Mouse (Mus musculus) large intestine, adult 2 months (tissue): ENCODE data around the gene Dhx38. TPM values are rescaled to one million over a fixed set of nuclear protein-coding genes. Genes with fewer than 3 reads are reported as not detected.

Experiments
- DNase-seq: peaks from one replicate; pipeline ENCODE4 v3.0.0-alpha.2; 2012; ENCODE audit warnings: low read depth, low spot score
- WGBS: fragments of 180-500 bp; shearing (Covaris S2); methylation state at CpG from one replicate; pipeline ENCODE4 v1.1.7; 2018; 5-methylcytosine and 5-hydroxymethylcytosine counted together
- polyA plus RNA-seq: library from polyadenylated mRNA; depleted of rRNA; stranded (reverse); fragments of >200 nt; gene quantifications from 2 replicates; pipeline ENCODE4 v1.2.3, GENCODE M21; 2012; rRNA removed

The Dhx38 gene
- polyA plus RNA-seq, 1 experiment: 16.6 TPM

DNA sequence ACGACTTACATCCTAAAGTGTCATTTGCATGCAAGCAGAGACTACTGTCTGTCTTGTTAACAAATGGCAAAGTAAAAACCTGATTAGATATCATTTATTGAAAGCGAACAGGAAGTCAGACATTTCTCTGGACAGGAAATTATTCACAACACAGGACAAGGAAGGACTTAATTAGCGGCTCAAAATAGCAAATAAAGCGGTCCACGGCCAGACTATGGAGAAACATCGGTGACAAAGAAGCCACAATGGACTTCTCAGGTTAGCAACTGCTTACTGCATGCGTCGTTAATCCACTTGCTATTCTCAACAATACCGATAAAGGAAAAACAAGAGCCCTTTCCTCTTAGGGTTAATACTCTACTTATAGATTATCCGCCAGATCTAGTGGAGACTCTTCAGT lies 895 bp downstream of the Dhx38 start:
- DNase-seq: peak; percentile 7

DNA sequence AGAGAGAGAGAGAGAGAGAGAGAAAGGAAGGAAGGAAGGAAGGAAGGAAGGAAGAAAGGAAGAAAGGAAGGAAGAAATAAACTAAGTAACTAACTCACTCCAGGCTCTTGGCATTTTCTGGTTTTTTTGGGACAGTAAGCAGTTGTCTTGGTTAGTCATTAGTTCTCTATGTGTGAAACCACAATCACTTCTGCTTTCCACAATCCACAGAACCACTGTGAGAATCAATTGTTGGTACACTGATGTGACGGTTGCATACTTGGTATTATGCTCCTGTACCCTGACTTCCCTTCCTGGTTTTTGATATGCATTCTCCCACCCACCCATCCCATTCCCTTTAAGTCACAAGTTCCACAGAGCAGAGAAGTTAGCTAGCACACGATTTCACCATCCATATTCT lies 1.8 kb downstream of the Dhx38 start:
- no peak for DNase-seq
- WGBS: 67% methylated on average over 2 of the region's 2 CpGs

More for the DNA sequence above, 895 bp downstream of the Dhx38 start:
- 3% methylated on average over 10 of the region's 10 CpGs for WGBS

DNA sequence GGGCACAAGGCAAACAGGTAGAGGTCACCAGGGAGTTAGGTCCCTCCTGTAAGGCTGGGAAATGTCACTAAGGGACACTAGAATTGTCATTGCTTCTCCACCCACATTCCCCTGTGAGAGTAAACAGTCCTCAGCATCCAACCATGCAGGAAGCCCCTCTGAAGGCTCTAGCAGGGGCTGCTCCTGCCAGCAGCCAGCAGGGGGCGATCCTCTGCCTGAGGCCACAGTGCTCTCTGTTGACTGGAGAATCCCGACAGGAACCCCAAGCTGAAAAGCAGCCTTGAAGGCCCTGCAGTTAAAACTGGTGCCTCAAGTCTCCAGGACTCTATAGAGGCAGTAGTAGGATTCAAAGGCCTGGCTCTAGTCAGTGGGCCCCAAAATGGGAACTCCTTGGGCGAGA lies 14.0 kb downstream of the Dhx38 start:
- WGBS: 51% methylated on average over 3 of the region's 3 CpGs
- no peak for DNase-seq

DNA sequence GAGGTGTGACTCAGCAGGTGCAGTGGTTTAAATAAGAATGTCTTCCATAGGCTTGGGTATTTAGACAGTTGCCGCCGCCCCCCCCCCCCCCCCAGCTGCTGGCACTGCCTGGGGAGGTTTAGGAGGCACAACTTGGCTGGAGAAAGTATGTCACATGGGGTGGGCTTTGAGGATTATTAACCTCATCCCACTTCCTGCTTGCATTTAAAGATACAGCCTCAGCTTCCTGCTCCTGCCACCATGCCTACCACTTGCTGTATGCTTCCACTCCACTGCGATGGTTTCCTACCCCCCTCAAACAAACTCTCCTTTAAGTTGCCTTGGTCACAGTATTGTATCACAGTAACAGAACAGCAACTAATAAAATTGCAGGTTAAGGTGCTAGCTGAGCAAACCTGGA lies 21.6 kb downstream of the Dhx38 start:
- WGBS: 30% methylated on average over 3 of the region's 3 CpGs
- no peak for DNase-seq

DNA sequence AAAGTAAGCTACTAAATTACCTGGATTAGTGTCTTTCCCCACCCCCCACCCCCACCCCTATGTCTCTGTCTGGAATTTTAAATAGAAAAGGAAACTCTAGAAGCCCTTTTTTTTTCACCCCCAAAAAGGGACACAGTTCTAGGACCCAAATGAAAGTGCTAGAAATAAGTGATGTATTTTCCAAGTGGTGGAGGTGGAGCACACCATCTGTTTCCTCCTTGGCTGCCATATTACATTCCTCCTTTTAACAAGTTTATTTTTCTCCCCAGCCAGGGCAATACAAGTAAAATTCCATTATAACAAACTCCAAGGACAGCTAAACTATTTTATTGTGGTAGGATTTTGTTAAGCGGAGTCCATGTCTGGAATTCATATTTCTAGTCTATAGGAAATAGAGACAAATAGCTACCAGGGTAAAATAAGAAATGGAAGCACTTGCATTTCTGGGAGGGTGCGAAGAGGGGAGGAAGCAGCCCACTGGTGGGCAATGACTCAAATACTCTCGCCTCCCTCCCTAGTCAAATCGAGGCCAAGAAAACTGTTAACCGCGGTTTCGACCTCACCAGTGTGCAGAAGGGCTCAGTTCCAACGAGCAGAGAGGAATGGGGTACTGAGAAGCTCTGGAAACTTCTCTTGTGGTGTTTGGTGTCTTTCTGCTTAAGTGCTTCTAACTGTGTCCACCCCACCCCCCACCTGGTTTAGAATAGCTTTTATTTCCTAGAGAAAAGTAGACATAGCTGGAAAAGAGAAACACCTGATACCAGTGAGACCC lies 22.7 kb downstream of the Dhx38 start:
- WGBS: 64% methylated on average over 8 of the region's 8 CpGs
- no peak for DNase-seq

DNA sequence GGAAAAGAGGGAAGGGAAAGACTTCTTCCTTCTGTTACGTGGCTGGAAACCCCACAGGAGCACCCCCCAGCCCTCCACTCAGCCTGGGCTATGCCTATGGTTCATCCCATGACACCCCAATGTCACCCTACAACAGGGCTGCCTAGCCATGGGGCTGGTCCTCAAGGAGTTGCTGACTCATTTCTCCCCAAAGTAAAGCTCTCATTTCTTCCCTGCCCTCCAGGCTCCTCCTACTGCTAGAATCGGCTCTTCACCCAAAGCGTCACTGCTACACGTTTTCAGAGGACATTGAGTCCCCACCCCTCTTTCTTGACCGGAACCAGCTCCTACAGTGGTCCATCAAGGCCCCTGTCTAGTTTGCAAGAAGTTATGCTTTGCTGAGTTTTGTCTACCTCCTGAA lies 23.5 kb downstream of the Dhx38 start:
- DNase-seq: no peak
- 62% methylated on average over 5 of the region's 5 CpGs for whole genome bisulfite sequencing

DNA sequence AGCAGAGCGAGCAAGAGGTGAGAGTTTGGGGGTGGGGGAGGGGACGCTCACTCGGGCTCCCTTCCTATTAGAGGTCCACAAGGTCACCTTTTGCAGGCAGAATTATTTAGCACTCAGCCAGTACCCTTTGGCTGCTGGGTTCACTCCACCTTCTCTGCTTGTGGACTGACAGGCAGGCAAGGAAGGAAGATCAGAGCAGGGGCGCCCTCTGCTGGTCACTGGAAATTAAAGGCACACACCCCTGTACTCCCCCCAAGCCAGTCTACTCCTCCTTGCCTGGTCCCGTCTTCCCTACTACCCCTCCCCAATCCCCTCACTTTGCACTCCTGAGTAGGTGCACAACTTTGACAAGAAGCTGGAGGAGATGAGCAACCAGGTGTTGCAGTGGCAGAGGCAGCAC lies 29.0 kb downstream of the Dhx38 start:
- 9% methylated on average over 5 of the region's 5 CpGs for WGBS
- no peak for DNase-seq

DNA sequence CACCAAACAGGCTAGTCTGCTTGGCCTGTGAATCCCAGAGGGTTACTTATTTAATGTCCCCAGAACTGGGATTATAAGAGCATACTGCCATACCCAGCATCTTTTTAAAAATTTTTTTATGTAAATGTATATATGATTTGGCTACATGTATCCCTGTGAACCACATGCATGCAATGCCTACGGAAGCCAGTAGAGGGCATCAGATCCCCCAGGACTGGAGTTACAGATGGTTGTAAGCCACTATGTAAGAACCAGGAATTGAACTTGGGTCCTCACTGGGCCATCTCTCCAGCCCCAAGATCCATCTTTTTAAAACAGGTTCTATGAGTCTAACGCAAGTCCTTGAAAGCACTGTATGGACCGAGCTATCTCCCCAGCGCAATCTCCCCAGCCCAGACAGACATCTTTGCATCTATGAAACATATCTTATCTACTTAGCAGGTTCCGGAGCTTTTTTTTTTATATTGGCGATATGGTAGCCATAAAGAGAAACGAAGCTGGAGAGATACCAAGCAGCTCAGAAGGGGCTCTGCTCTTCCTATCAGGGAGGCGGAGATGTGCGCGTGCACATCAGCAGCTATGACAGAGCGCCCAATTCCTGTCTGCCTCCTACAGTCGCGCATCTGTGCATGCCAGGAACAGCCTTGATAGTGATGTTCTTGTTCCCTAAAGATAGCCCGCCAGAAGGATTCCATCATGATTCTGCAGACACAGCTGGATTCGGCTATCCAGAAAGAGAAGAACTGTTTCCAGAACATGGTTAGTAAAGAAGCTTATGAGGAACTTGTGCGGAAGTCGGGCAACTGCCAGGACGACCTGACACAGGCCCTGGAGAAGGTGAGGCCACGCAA lies 30.3 kb downstream of the Dhx38 start:
- no peak for DNase-seq
- WGBS: 83% methylated on average over 19 of the region's 19 CpGs

DNA sequence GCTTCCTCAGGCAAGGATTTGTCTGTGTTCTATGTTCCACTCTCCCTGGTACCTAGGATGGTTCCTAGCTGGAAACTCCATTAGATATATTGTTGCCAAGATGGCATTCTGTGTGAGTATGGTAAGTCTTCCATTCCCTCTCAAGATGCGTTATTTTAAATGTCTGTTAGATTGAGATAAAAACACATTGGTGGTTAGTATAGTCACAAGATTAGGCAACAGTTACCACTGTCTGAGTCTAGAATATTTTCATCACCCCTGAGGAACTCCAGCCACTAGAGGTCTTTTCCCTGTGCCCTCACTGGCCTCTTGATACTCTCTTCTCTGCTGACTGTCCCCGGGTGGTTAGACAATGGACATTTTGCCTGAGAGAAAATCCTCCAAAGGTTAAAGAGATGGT lies 41.7 kb downstream of the Dhx38 start:
- no peak for DNase-seq
- WGBS: 81% methylated on average over 2 of the region's 2 CpGs

DNA sequence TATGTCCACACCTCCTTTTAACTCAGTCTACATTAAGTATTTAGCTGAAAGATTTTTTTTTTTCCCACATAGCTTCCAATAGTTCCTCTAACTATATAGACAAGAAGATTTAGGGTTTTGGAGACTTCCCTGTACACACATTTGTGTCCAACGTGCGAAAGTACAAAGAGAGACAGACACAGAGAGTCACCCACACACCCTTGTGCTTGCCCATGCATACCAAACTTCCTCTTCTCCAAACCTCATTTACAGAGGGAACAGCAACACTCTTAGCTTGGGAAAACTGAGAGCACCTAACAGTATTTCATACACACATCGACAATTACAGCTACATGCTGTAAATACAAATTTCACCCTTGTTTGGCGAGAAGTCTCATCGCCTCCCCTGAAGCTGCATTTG lies 60.1 kb downstream of the Dhx38 start:
- DNase-seq: no peak
- 87% methylated on average over 5 of the region's 5 CpGs for WGBS

DNA sequence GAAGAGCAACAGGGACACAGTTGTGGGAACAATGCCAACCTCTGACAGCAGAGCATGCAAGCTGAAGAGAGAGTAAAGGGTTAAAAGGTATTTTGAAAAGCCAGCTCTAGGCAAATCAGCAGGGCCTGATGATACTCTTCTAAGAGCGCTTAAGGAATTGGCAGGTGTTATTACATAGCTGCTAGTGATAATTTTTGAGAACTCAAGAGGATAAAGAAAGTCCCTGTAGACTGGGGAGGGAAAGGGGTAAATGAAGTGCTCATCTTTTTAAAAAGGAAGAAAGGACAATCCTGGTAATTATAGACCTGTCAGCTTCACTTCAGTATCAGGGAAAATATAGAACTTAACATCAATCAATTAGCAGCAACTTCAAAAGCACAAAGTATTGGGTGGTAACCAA lies 62.1 kb downstream of the Dhx38 start:
- 79% methylated on average over 1 of the region's 1 CpGs for WGBS
- DNase-seq: no peak

DNA sequence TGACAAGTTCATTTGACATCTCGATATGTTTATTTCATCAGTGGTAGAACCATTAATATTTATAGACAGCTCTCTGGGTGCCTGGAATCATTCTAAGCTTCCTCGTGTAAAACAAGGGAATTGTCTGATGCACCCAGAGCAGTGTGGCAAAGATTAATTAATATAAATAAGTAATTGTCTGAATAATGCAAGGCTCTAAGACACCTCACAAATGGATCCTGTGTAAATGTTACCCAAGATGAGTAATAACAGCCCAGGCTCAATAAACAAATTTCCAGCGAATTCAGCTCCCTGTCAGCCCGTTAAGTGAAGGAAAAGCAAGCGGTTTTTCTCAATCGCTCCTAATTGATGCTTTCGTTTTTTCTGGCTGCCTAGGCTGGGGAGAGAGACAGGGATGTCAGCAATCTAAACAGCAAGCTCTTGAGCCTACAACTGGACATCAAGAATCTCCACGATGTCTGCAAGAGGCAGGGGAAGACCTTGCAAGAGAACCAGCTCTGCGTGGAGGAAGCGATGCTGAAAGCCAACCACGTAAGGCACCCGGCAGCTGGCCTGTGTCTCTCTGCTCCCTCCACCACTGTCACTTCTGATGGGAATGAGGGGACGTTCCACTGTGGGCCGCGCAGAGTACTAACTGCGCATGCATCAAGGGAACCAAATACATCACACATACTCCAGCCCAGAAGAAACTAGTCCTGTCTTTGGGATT lies 66.5 kb downstream of the Dhx38 start:
- no peak for DNase-seq
- 80% methylated on average over 16 of the region's 16 CpGs for WGBS

Other genes with a start within 250 kb of the Dhx38 start
- not detected in 2 replicates for gene Pmfbp1, start 71.8 kb downstream of the Dhx38 start, polyA plus RNA-seq
- 4.8 and 5.8 TPM in 2 replicates for gene Txnl4b, start within 50 bp of the Dhx38 start, polyA plus RNA-seq
- gene Hp, start 13.3 kb upstream of the Dhx38 start, polyA plus RNA-seq: 17.8 and 35.4 TPM in 2 replicates
- 12.5 and 20.0 TPM in 2 replicates for gene Dhodh, start 42.8 kb upstream of the Dhx38 start, polyA plus RNA-seq
- 0.05 and 0.23 TPM in 2 replicates for gene Pkd1l3, start 48.7 kb upstream of the Dhx38 start, polyA plus RNA-seq
- gene Ist1, start 127.4 kb upstream of the Dhx38 start, polyA plus RNA-seq: 54.0 and 61.4 TPM in 2 replicates
- 5.6 and 6.3 TPM in 2 replicates for gene Zfp821, start 139.7 kb upstream of the Dhx38 start, polyA plus RNA-seq
- 5.5 and 8.6 TPM in 2 replicates for gene Atxn1l, start 171.9 kb upstream of the Dhx38 start, polyA plus RNA-seq
- 28.5 and 37.0 TPM in 2 replicates for gene Ap1g1, start 212.7 kb upstream of the Dhx38 start, polyA plus RNA-seq